Mouse (Mus musculus) embryonic stem cell, embryonic (primary cell): Measurements from ENCODE around the gene Cttnbp2.

Source experiments
- CTCF ChIA-PET, 4 experiments: fragments of 300-600 bp in 2 of 4; fragments of 350-600 bp in 2 of 4; sonication (Branson Sonifier 250); formaldehyde crosslinking; loops; one replicate each; lab custom pipeline; 2022; ENCODE audit warnings: inconsistent platforms in 2 of 4; lab: Charles Lee
- POLR2A ChIA-PET, 4 experiments: fragments of 300-600 bp in 2 of 4; fragments of 350-600 bp in 2 of 4; sonication (Branson Sonifier 250); formaldehyde crosslinking; loops; one replicate each; lab custom pipeline; 2022; ENCODE audit warnings: antibody characterized with exemption in 4 of 4, inconsistent platforms in 1 of 4; lab: Charles Lee

Gene Cttnbp2

GRCm38 (mm10) chr6:18477313-18477930 is 37.2 kb downstream of the Cttnbp2 start:
- ChIA-PET CTCF (no interaction called here), POLR2A (interaction anchor here in 2 of 4 experiments (0.6 to 1.1 kb wide), 2 partner anchors 36 to 339 kb away, joined by 3 to 4 read pairs; no protein-coding TSS in a partner anchor)

- ChIA-PET CTCF (interaction anchor here in 1 of 4 experiments (0.6 kb wide), 1 partner anchor 39 kb away, joined by 3 read pairs; no protein-coding TSS in a partner anchor), POLR2A (no interaction called here)
Observed at GRCm38 (mm10) chr6:18474983-18475382, 39.7 kb downstream of the Cttnbp2 start.

GRCm38 (mm10) chr6:18474541-18474940 is 40.1 kb downstream of the Cttnbp2 start:
- CTCF ChIA-PET: no interaction called here
- POLR2A ChIA-PET: no interaction called here

- POLR2A ChIA-PET: no interaction called here
Observed at GRCm38 (mm10) chr6:18469206-18469605, 45.4 kb downstream of the Cttnbp2 start.

GRCm38 (mm10) chr6:18467777-18468176 is 46.9 kb downstream of the Cttnbp2 start:
- CTCF ChIA-PET: interaction anchor here in 1 of 4 experiments (0.6 kb wide), 1 partner anchor 521 kb away, joined by 6 read pairs; no protein-coding TSS in a partner anchor
- POLR2A ChIA-PET: no interaction called here

More at GRCm38 (mm10) chr6:18469206-18469605, 45.4 kb downstream of the Cttnbp2 start:
- CTCF ChIA-PET: interaction anchor here in 1 of 4 experiments (0.5 kb wide), 1 partner anchor 1150 kb away, joined by 3 read pairs; no protein-coding TSS in a partner anchor

- CTCF ChIA-PET: no interaction called here
- POLR2A ChIA-PET: no interaction called here
Observed at GRCm38 (mm10) chr6:18466227-18466626, 48.4 kb downstream of the Cttnbp2 start.

GRCm38 (mm10) chr6:18465626-18466025 is 49.0 kb downstream of the Cttnbp2 start:
- POLR2A ChIA-PET: no interaction called here
- CTCF ChIA-PET: no interaction called here

- POLR2A ChIA-PET: interaction anchor here in 1 of 4 experiments (0.7 kb wide), 1 partner anchor 536 kb away, joined by 4 read pairs; no protein-coding TSS in a partner anchor
- CTCF ChIA-PET: no interaction called here
Observed at GRCm38 (mm10) chr6:18459657-18460056, 55.0 kb downstream of the Cttnbp2 start.

GRCm38 (mm10) chr6:18450551-18451193 is 64.0 kb downstream of the Cttnbp2 start:
- POLR2A ChIA-PET: interaction anchor here in 2 of 4 experiments (0.7 kb wide), 3 partner anchors 18 to 110 kb away, joined by 3 to 5 read pairs (median 3); no protein-coding TSS in a partner anchor

GRCm38 (mm10) chr6:18448078-18448477 is 66.6 kb downstream of the Cttnbp2 start:
- CTCF ChIA-PET: no interaction called here
- POLR2A ChIA-PET: interaction anchor here in 1 of 4 experiments (0.7 kb wide), 1 partner anchor 579 kb away, joined by 3 read pairs; no protein-coding TSS in a partner anchor

More at GRCm38 (mm10) chr6:18450551-18451193, 64.0 kb downstream of the Cttnbp2 start:
- CTCF ChIA-PET: no interaction called here

- POLR2A ChIA-PET: no interaction called here
- CTCF ChIA-PET: no interaction called here
Observed at GRCm38 (mm10) chr6:18446917-18447316, 67.7 kb downstream of the Cttnbp2 start.

- POLR2A ChIA-PET: no interaction called here
- CTCF ChIA-PET: no interaction called here
Observed at GRCm38 (mm10) chr6:18446359-18446758, 68.3 kb downstream of the Cttnbp2 start.

- CTCF ChIA-PET: no interaction called here
Observed at GRCm38 (mm10) chr6:18445747-18446146, 68.9 kb downstream of the Cttnbp2 start.

GRCm38 (mm10) chr6:18442303-18442702 is 72.3 kb downstream of the Cttnbp2 start:
- ChIA-PET POLR2A (no interaction called here), CTCF (interaction anchor here in 1 of 4 experiments (0.5 kb wide), 1 partner anchor 121 kb away, joined by 3 read pairs; no protein-coding TSS in a partner anchor)

More at GRCm38 (mm10) chr6:18445747-18446146, 68.9 kb downstream of the Cttnbp2 start:
- POLR2A ChIA-PET: no interaction called here

- POLR2A ChIA-PET: no interaction called here
- CTCF ChIA-PET: no interaction called here
Observed at GRCm38 (mm10) chr6:18440918-18441532, 73.6 kb downstream of the Cttnbp2 start.

- ChIA-PET POLR2A (no interaction called here), CTCF (interaction anchor here in 1 of 4 experiments (0.7 kb wide), 1 partner anchor 426 kb away, joined by 3 read pairs; no protein-coding TSS in a partner anchor)
Observed at GRCm38 (mm10) chr6:18436127-18436812, 78.4 kb downstream of the Cttnbp2 start.

GRCm38 (mm10) chr6:18434828-18435531 is 79.7 kb downstream of the Cttnbp2 start:
- ChIA-PET POLR2A (no interaction called here), CTCF (no interaction called here)

- ChIA-PET CTCF (no interaction called here), POLR2A (no interaction called here)
Observed at GRCm38 (mm10) chr6:18434355-18434754, 80.3 kb downstream of the Cttnbp2 start.
